Mouse (Mus musculus): Measurements from ENCODE around the gene Alx3. TPM values are rescaled to one million over a fixed set of nuclear protein-coding genes. Genes with fewer than 3 reads are reported as not detected.

The Alx3 gene
- 0.44 and 0.54 TPM in 2 replicates for polyA plus RNA-seq (2015; fragmentation: Nextera tagmentation; extraction: Ambion mirVana)

- DNase-seq (ENCODE audit: low spot score), result no peak
Measured at GRCm38 (mm10) chr3:107594662-107595263, at the start of gene Alx3. Gene Alx3, plus strand, starts transcription at chr3:107595031.

DNA sequence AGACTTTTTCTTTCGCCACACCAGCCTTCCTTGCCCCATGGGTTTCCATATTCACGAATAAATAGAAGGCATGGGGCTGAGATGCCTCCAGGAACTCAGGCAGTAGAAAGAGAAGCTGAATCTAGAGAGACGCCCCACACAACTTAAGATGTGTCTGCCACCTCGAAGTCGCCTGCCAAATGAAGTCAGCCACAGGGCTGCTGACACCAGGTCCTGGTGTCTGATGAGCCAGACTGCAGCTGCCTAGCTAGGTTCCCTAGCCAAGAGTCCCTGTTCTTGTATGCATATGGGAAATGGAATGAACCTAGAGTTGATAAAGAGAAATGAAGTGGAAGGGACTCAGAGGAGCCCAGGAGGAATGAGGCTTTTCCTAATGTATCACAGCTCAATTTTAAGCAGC lies 49.6 kb upstream of the Alx3 start:
- no peak for DNase-seq (ENCODE audit: low spot score)

DNA sequence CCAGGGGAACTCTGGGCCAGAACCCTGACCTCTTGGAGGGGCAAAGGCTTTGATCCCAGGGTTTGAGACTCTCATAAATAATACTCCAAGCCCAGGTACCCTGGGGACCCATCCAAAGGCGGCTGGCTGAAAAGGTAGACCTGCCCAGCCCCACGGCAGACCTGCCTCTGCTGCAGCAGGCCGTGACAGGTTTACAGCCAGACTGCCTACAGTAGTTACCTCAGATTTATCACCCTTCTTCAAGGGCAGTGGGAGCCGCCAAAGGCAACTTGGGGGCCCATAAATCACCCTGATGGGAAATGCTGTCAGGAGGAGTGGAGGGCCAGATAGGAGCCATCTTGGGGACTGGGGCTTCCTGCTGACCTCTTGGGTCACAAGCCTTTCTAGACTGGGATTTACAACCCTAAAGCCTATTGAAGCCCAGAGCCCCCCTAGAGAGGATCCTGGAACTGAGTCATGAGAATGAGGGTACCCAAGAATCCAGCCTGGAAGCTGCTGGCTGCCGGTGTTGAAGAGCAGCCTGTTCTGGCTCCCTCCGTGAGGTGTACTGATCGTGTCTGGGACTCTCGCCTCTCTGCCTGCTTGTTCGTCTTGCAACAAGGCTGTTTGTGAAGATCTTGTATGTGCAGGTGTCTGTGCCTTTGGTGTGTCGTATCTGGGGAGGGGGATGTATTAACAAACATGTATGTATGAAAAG lies 49.0 kb upstream of the Alx3 start:
- no peak for DNase-seq (ENCODE audit: low spot score)

- no peak for DNase-seq (ENCODE audit: low spot score)
Measured at GRCm38 (mm10) chr3:107546956-107547355, 47.9 kb upstream of the Alx3 start.

DNA sequence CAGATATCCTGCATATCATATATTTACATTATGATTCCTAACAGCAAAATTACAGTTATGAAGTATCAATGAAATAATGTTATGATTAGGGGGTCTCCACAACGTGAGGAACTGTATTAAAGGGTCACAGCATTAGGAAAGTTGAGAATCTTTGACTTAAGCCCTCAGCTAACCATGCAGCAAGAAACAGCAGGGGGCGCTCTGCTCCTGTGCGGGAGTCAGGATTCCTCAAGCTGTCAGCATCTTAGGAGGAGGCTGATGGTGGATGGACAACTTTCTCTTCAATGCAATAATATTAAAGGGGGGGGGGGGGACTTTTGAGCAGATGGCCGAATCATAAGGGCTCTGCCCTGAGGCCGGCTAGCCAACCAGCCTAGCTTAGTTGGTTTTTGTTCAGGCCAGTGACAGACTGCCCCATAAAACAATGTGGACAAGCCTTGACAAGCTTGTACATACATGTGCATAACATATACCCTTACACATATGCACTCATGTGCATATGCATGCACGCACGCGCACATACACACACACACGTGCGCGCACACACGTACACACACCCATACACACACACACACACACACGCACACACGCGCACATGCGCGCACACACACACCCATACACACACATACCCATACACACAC lies 44.3 kb upstream of the Alx3 start:
- peak; percentile 48 for DNase-seq (ENCODE audit: low spot score)

DNA sequence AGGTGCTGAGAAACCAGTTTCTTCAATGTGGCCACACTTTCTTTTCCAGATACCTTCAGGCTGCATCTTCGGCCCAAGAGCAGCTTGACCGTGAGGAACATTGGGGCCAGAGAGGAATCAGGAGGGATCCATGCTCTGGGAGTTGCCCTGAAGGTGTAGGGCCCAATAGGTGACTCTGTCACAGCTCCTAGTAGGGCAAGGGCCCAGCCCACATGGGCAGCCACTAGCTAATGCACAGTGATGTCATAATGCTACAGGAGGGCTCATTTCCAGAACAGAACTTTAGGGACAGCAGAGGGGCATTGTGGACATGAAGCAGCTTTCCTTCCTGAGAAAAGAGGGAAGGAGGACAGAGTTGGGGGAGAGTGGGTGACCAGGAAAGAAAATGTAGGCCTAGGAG lies 40.0 kb upstream of the Alx3 start, which contains the start of gene Ubl4b:
Gene Ubl4b (minus strand): TSS at position 232 of the 400 bp plus-strand sequence.
- no peak for DNase-seq (ENCODE audit: low spot score)

DNA sequence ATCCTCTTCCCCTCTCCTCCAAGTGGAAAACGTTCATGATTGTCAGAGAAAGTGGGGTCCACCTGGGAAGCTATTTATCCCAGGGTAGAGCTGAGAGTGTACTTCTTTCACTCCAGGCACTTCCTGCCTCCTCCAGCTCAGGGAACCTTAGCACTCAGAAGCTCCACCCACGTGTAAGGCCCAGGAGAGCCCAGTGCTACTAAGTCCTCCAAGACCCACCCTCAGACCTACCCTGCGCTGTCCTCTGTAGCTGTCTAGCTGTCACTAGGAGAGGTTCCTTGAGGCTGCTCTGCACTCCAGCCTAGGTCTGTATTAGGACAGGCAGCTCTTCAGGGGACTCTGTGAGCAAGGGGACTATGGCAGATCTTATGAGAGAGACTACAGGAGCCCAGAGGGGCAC lies 36.1 kb upstream of the Alx3 start:
- no peak for DNase-seq (ENCODE audit: low spot score)

- no peak for DNase-seq (ENCODE audit: low spot score)
Measured at GRCm38 (mm10) chr3:107559183-107559582, 35.6 kb upstream of the Alx3 start.

DNA sequence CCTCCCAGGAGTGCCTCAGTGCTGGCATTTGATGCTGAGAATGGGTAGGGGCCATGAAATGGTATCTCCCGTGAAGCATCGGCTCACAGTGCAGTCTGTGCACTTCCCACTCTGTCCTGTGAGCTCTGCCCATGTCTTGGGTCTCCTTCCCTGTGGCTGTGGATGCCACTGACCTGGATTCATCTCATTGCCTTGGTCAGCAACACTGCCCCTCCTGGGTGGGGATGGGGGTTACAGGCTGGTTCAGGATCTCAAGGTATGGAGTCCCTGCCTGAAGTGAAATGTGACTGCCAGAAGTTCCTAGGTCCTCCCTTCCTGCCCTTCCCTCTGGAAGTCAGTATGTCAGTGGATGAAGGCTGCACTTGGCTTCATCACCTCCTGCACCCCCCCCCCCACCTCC lies 32.7 kb upstream of the Alx3 start:
- DNase-seq (ENCODE audit: low spot score), result no peak

DNA sequence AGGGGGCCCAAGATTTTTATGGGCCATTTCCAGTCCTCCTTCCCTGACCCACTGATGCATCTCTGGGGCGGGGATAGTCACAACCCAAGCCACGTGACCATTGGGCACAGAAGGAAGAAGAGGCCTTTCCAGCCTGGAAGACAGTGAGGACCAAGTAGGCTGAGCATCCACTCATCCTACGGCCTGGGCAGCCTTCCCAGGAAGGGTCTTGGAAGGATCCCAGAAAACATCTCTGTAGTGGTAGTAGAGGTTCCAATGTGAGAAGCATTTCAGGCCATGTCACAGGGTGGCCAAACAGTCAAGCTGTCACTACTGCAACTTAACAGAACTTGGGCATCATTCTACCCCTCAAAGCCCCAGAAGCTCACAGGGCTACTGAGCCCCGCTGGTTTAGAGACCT lies 32.2 kb upstream of the Alx3 start:
- DNase-seq (ENCODE audit: low spot score), result no peak

DNA sequence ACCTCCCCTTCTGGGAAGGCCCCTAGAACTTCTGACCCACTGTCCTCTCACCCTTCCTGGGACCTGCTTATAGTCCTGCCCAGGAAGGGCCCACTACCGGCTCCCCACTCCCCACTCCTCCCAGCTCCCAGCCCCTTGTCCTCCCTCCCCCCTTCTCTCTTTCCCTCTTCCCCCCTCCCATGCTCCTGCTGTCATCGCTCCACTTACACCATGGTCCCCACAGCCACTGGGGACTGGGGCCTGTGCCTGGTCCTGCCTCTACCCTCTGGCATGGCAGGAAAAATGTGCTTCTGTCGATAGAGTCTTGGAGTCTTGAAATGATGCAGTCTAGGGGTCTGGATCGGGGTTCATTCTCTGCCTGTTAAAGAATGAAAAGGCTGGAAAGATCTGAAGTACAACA lies 31.0 kb upstream of the Alx3 start:
- no peak for DNase-seq (ENCODE audit: low spot score)

- no peak for DNase-seq (ENCODE audit: low spot score)
Measured at GRCm38 (mm10) chr3:107565331-107565730, 29.5 kb upstream of the Alx3 start.

- DNase-seq (ENCODE audit: low spot score), result no peak
Measured at GRCm38 (mm10) chr3:107567766-107568165, 27.1 kb upstream of the Alx3 start.

DNA sequence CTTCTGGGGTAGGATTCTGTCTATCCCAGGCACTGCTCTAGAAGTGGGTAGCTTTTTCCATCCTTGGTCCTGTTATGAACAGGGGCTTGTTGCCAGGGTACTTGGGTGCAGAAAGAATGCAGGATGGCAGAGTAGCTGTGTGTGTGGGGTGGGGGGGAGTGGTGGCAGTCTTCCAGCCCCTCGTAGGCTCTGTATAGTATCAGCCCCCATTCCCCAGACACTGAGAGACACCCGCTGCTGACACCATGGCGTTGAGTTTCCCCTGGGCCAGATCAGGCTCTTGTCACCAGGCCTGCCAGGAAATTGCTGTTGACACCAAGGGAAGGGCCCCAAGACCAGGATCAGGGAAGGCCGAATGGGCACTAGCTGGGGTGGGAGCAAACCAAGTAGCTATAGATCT lies 26.1 kb upstream of the Alx3 start:
- no peak for DNase-seq (ENCODE audit: low spot score)

GRCm38 (mm10) chr3:107571205-107571604 lies 23.6 kb upstream of the Alx3 start:
- DNase-seq (ENCODE audit: low spot score), result no peak

- no peak for DNase-seq (ENCODE audit: low spot score)
Measured at GRCm38 (mm10) chr3:107576807-107577206, 18.0 kb upstream of the Alx3 start.

GRCm38 (mm10) chr3:107577810-107578390 lies 16.9 kb upstream of the Alx3 start:
- no peak for DNase-seq (ENCODE audit: low spot score)

- peak; percentile 63 for DNase-seq (ENCODE audit: low spot score)
Measured at GRCm38 (mm10) chr3:107579466-107579865, 15.4 kb upstream of the Alx3 start.

- DNase-seq (ENCODE audit: low spot score), result no peak
Measured at GRCm38 (mm10) chr3:107581103-107582010, 13.5 kb upstream of the Alx3 start.

- no peak for DNase-seq (ENCODE audit: low spot score)
Measured at GRCm38 (mm10) chr3:107582130-107582874, 12.5 kb upstream of the Alx3 start.

All from thymus, postnatal 0 days (tissue).